Mouse (Mus musculus) gastrocnemius, postnatal 25 days (tissue): ENCODE measurements at regions not wholly inside any gene's neighbourhood (a gene's known extent, or its start where the extent isn't known, plus 50 kb on each side); places are given as distances from the start of the nearest gene placed in this dataset.
"Not testable (repeated sequence)": the region's sequence is repeated elsewhere in the genome, so short reads cannot be mapped to it uniquely, and the experiment has no call there.

Experiments used
- DNase-seq: peaks from one replicate; pipeline ENCODE4 v3.0.0; 2022

GRCm38 (mm10) chr10:19297669-19298068, 58.7 kb upstream of the Olig3 start:
- no peak for DNase-seq

GRCm38 (mm10) chr10:19295388-19296013, 60.8 kb upstream of the Olig3 start:
- DNase-seq, result no peak

GRCm38 (mm10) chr10:19291474-19291873, 64.9 kb upstream of the Olig3 start:
- no peak for DNase-seq

- DNase-seq, result not testable (repeated sequence)
Observed at GRCm38 (mm10) chr10:19291039-19291438, 65.3 kb upstream of the Olig3 start.

- DNase-seq, result no peak
Observed at GRCm38 (mm10) chr10:19282166-19282565, 74.2 kb upstream of the Olig3 start.

- DNase-seq, result no peak
Observed at GRCm38 (mm10) chr10:19281021-19281420, 75.3 kb upstream of the Olig3 start.

GRCm38 (mm10) chr10:19278189-19278842, 78.0 kb upstream of the Olig3 start:
- DNase-seq, result no peak

- no peak for DNase-seq
Observed at GRCm38 (mm10) chr10:19277103-19277827, 79.1 kb upstream of the Olig3 start.

GRCm38 (mm10) chr10:19274985-19275384, 81.3 kb upstream of the Olig3 start:
- DNase-seq, result no peak

- no peak for DNase-seq
Observed at GRCm38 (mm10) chr10:19269418-19269817, 86.9 kb upstream of the Olig3 start.

- no peak for DNase-seq
Observed at GRCm38 (mm10) chr10:19268051-19268450, 88.3 kb upstream of the Olig3 start.

- peak; percentile 12 for DNase-seq
Observed at GRCm38 (mm10) chr10:19240102-19240759, 116.1 kb upstream of the Olig3 start.

- no peak for DNase-seq
Observed at GRCm38 (mm10) chr10:19216240-19216639, 140.1 kb upstream of the Olig3 start.

- no peak for DNase-seq
Observed at GRCm38 (mm10) chr10:19209751-19210150, 146.6 kb upstream of the Olig3 start.

- DNase-seq, result no peak
Observed at GRCm38 (mm10) chr10:19208101-19208722, 148.1 kb upstream of the Olig3 start.

GRCm38 (mm10) chr10:19207505-19207904, 148.8 kb upstream of the Olig3 start:
- DNase-seq, result no peak

- no peak for DNase-seq
Observed at GRCm38 (mm10) chr10:19200311-19200710, 156.0 kb upstream of the Olig3 start.

- DNase-seq, result no peak
Observed at GRCm38 (mm10) chr10:19195676-19196075, 160.7 kb upstream of the Olig3 start.

- DNase-seq, result no peak
Observed at GRCm38 (mm10) chr10:19194646-19195045, 161.7 kb upstream of the Olig3 start.

GRCm38 (mm10) chr10:19192971-19193758, 163.2 kb upstream of the Olig3 start:
- no peak for DNase-seq

- no peak for DNase-seq
Observed at GRCm38 (mm10) chr10:19192221-19192620, 164.1 kb upstream of the Olig3 start.
